Mouse (Mus musculus) embryo, embryonic 10 days (tissue): ENCODE data around the gene Med18.
"Not testable (repeated sequence)": the region's sequence is repeated elsewhere in the genome, so short reads cannot be mapped to it uniquely, and the experiment has no call there.

Source experiments
- DNase-seq: peaks from one replicate; pipeline ENCODE4 v3.0.0-alpha.2; 2015; ENCODE audit warnings: low spot score

Med18 gene

DNA sequence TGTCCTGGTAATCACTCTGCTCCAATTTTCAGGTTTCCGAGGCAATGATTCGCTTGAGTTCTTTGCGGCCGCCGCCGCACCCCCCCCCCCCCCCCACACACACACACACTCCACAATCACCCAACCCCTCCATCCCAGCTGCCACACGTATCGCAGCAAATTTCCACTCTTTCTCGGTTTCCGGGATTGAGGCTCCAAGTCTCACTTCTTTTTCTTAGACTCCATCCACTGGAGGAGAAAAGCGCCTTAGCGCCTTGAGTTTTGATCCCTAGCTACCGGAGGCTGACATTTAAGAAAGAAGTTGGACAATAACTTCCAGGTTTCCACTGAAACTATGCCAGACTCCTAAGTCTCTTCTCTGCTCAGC is 42.2 kb downstream of the Med18 start:
- peak; percentile 66 for DNase-seq

DNA sequence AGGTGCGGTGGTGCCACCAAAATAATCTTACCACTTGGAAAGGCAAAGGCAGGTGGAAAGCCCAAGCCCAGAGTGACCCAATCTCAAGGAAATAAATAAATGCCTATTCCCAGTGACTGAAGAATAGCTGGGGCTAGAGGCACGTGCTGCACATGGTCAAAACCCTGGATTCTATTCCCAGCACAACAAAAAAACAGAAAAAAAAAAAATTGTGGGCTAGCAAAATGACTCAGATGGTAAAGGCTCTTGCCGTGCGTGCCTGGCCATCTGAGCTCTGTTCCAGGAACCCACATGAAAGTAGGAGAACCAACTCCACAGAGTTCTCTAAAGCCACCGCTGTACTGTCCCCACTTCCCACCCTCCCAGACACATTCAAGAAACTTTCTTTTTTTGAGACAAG is 43.2 kb downstream of the Med18 start:
- no peak for DNase-seq

DNA sequence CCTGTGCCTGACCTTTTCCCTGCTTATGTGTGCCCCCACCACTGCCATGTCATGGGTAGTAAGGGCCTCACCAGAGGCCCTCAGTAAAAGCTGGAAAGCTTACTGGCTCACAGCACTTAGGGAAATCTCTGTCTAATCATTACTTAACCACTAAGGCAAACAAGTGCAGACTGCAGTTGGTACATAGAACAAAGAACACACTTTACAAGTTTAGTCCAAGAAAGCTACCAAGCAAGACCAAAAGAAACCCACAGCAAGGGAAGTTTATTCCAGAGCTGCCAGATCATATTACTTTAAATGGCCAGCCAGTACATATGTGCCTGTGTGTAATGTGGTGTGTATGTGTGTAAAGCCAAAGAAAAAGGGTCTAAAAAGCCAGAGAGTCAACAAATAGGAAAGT is 47.8 kb downstream of the Med18 start:
- DNase-seq: no peak

DNA sequence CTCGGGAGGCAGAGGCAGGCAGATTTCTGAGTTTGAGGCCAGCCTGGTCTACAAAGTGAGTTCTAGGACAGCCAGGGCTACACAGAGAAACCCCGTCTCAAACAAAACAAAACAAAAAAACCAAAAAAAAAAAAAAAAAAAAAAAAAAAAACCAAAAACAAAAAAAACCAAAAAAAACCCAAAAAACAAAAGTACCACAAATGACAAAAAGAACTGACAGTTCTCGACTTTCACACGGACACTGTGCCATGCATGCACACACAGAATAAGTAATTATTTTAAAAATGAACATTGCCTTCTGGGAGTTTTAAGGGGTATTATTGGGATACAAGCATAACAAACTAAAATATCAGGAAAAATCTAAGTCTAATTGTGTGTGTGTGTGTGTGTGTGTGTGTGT is 50.5 kb downstream of the Med18 start:
- DNase-seq: not testable (repeated sequence)

DNA sequence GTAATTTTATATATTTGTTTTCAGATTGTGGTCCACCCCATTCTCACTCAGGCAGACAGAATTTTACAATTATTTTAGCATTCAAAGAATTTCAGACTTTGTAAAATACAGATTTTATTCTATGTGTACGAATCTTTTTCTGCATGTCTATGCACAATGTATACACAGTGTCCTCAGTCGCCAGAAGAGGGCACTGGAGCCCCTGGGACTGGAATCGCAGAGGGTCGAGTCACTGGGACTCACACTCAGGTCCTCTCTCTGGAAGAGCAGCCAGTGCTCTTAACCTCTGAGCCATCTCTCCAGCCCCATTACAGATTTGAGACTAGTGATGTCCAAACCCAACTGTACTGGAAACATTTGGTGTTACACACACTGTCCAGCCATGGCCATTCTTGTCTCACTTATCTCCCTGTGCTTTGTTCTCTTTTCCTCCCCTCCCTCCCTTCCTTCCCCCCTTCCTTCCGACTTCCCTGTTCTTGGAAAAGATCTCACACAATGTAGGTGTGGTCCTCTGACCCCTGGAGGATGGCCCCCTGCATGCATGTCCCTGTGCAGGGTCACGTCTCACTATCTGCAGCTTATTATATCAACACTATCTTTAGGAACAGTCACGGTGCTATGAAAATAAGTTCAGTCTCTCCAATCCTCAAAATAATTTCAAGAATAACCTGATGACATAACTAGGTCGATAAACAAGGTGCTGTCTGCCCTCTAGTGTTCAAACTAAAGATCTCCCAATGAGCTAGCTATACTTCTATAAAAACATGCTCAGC is 52.2 kb downstream of the Med18 start:
- DNase-seq: peak; percentile 51

DNA sequence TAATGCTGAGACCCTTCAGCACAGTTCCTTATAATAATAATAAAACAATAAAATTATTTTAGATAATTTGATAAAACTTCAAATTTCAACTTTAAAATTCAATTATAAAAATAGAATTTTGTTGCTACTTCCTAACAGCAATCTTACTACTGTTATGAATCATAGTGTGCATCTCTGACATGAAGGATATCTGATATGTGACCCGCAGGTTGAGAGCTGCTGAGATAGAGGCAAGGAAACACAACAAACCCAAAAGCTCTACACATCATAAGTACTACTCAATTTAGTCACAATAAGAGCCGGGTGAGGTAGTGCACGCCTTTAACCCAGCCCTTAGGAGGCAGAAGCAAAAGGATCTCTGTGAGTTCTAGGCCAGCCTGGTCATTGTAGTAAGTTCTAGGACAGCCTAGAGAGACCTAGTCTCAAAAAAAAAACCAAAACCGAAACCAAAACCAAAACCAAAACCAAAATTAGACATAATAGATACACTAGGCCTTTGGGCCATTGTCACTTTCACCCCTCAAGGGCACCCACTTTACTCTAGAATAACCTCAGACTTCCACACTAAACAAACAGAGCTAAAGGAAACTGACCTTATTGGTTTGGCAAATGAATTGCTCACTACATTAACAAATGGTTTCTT is 54.0 kb downstream of the Med18 start:
- no peak for DNase-seq
